Mouse (Mus musculus) skeletal muscle tissue, adult 2 months (tissue): Measurements from ENCODE around the gene Pbx4.

Experiments used
- DNase-seq: peaks from one replicate; pipeline ENCODE4 v3.0.0-alpha.2; 2012; ENCODE audit warnings: low read depth, low spot score

Pbx4 gene

DNA sequence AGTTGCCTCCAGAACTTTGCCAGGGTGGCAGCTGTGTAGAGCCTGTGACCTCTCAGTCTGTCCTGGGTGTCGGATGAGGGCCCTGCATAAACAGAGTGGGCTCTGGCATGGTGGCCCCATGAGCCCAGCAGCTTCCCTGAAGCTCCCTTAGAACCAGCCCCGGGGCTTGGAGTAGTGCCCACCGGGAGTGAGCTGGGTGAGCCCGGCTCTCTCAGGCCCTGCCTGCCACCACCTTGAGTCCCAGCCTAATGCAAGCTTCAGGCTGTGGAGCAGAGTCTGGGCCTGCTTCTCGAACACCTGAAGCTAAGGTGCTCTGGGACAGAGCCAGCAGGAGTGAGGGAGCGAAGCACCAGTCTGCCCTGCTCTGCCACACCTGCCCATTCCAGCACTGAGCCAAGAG lies 38.6 kb downstream of the Pbx4 start:
- no peak for DNase-seq

DNA sequence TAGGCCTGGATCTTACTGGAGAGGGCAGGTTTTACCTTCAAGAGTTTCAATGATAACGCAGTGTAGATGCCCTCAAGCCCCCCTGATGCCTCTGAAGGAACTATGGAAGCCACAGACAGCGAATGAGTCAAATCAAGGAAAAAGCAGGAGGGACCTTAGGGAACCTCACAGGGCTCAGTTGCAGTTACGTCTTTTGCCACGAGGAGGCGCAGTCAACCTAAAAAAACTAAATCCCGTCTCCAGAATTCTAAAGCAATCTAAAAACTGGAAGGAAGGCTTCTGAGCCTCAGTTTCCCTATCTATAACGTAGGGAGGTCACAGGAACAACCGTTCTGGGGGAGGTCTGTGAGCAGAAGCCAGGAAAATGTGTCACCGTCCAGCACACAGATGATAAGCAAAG lies 41.9 kb downstream of the Pbx4 start:
- DNase-seq, result peak; percentile 49

DNA sequence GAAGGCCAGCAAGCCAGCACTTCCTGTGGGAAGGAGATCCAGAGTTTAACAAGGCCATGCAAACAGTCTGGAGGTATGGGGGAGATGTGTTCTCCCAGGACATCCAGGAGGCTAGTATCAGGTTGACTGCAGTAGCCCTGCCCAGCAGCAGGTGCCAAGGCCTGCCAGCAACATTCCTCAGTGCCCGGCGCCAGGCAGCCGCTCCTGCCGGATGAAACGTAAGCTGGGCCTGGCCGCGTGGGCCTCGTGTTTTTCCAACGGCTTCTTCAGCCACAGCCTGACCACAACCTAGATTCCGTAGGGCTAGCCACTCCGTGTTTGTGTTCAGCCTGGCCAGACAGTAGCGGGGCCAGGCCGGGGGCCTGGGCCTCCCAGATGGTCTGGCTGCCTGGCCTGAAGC lies 42.4 kb downstream of the Pbx4 start:
- DNase-seq, result peak; percentile 76

DNA sequence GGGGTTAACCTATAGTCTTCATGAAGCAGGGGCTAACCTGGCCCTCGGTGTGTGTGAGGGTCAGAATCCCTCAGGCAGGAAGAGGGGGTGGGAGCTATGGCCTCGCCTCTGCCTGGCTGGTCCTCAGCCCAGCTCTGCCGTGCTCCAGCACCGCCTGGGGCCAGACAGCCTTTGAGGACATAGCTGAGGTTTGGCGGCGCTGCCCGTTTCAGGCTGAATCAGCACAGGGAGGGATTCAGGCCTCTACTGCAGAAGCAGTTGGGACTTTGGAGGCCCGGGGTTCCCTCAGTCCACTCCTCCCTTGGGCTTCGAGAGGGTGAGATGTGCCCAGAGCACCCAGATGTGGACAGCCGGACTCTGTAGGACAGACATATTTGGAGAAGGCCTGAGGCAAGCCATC lies 43.8 kb downstream of the Pbx4 start:
- no peak for DNase-seq

DNA sequence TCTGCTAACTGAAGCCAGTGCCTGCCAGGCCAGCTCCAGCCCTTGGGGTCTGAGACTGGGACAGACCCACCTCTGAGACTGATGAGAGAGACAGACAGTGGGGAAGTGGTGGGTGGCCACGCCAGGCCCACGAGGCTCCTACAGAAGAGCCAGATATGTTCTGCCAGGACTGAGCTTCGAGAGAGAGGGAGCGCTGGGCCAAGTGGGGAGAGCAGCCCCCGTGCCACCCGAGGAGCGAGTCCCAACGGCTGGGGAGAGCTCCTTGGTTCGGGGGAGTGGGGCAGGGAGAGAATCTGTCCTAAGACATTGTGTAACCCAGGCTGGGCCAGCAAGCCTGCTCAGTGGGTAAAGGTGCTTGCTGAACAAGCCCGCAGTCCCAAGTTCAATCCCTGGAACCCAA lies 44.7 kb downstream of the Pbx4 start:
- no peak for DNase-seq

DNA sequence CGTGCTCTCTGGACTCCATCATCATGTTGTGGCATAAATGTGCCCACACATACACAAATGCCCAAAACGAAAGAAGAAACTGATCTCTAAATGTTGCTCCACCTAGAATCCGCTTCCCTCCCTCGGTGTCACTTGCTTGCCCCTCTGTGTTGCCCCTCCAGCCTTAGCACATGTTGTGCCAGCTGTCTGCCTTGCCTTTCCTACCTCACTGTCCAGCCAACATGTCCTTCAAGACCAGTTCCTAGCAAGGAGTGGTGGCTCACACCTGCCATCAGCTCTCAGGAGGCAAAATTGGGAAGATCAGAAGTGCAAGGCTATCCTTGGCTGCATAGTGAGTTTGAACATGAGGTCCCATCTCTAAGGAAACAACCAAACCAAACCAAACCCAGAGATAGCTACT lies 45.1 kb downstream of the Pbx4 start:
- no peak for DNase-seq

DNA sequence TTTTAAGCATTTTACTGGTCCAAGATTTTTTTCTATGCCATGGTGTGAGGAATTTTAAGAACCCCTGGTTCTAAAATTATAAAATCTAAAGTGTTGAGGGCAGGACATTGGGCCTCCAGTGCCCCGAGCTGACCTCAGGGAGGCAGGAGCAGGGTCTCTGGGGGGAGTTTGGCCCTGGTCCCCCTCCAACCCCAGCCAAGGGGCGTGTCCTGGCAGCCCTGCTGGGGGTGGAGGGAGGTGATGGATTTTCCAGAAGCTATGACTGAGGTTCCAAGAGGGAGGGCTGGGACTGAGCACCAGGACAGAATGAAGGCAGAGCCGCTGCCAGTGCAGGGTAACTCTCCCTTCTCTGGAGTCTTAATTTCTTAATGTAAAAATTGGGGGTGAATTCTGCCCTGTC lies 45.7 kb downstream of the Pbx4 start:
- DNase-seq, result no peak

DNA sequence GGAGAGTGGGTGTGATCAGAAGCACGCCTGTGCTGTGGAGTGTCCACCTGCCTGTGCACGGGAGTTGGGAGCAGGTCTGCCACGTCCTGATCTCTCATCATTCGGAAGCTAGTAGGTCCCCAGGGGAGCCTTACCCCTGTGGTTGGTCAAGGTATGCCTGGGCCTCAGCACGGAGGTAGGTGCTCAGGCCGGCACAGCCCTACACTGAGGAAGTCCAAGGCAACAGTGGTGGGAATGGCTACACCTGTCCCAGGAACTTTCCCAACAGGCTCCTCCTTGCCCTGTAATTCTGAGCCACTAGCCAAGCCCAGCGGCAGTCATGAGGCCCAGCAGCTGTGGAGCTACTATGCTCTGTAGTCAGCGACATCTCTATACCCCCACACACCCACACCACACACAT lies 47.4 kb downstream of the Pbx4 start:
- DNase-seq, result no peak

DNA sequence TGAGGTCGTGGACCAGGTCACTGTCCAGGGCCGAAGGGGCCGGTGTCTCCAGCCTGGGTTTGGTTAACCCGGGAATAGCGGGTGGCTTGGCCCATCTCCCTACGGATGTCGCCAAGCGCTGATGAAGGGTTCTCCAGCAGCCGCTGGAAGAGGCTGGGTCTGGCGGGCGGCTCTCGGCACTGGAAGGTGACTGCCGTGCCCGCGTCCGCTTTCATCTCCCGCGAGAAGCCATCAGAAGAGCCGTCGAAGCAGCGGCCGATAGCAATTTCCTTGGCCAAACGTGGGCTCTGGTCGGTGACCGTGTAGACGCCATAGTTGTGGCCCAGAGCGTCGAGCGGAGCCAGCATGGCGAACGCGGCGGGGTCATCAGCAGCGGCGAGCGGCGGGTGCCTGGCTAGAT lies 48.5 kb downstream of the Pbx4 start:
- no peak for DNase-seq

DNA sequence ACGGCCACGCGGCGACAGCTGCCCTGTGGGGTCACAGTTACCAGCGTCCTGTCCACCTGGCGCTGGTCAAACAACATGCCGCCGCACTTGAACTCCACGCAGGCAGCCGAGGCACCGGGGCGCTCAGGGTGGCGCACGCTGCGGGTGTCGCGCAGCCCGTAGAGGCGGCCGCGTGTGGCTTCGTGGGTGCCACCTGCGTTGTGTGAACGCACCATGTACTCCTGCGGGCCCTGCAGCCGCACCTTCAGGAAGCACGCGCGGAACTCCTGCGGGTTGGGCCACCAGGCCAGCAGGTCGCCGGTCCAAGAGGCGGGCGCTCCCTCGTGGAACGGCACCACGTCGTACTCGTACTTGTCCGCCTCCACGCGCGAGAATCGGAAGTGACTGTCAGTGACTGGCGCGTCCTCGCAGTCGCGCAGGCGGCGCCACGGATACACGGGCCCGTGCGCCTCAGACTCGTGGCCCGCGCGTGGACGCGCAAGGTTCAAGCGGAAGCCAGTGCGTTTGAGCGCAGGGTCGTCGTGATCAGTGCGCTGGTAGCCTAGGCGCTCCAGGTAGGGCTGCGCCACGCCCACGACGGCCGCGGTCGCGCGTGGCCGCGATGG lies 49.1 kb downstream of the Pbx4 start:
- DNase-seq, result no peak

DNA sequence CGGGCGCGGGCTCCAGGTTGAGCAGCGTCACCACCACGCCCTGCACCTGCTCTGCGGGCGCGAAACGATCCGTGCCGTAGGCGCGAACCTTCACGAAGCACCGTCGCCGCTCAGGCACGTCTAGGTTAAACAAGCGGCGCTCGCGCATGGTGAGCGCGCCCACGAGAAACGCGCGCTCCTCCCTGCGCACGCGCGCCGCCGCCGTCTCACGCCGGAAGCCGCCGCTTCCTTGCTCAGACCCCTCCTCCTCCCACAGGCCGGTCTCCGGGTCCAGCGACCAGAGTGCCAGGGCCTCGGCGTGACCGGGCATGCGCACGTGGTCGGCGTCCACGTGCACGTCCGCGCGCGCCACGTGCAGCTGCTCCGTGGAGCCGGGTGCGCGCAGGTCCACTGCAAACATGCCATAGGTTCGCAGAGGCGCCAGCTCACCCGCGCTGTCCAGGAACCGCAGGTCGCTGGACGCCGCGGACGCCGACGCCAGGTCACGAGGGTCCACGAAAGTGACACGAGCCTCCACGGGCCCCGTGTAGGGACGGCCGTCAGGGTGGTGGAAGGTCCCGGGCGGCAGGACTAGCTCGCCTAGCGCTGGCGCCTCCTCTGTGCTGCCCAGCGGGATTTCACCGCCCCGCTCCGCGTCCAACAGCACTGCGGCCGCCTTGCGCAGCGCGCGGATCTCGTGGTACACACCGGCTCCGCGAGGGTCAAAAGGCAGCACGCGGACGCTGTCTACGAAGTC lies 49.9 kb downstream of the Pbx4 start:
- DNase-seq, result no peak

DNA sequence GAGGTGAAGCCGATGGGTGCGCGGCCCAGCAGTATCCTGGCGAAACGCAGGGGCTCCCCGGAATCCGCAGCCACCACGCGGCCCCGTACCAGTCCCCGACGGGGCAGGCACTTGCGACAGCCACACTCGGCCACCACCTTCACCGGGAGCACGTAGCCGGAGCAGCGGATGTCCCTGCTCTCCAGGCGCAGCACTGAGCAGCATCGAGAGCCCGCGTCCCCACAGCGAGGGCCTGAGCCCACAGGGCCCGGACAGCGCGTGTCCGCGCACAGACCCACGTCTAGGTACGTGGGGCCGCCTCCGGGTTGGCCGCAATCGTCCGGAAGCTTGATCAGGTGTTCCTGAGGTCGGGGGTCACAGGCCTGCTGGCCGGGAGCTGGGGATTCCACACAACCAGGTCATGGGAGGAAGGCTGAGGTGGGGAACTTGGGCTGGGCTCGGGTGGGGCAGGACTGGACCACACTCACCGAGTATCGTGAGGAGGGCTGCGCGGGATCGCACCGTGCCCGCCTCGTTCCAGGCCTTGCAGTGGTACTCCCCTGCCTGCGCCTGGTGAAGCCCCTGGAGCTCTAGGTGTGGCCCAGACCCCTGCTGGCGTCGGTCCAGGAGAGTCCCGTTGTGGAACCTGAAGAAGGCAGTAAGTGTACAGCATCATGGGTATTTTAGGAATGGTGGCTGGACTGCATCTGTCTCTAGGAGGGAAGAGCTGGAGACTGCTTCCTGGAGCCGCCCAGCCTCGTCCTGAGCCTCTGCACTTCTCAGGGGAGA lies 50.7 kb downstream of the Pbx4 start:
- DNase-seq, result no peak

DNA sequence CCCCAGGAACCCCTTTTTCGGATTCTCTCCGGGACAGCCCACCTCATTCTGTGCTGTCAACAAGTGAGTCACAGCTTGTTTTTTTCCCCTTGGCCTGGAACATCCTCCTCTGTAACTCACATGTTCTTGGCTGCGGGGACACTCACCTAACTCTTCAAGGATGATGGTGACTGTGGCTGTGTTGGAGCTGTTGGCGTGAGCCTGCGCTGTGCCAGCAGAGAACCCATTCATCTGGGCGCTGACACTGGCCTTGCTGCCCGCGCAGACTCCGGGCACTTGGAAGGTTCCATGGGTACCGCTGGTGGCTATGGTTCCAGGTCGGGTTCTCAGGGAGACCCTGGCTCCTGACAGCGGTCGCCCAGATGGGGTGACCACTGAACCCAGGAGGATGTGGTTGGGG lies 51.9 kb downstream of the Pbx4 start:
- no peak for DNase-seq

DNA sequence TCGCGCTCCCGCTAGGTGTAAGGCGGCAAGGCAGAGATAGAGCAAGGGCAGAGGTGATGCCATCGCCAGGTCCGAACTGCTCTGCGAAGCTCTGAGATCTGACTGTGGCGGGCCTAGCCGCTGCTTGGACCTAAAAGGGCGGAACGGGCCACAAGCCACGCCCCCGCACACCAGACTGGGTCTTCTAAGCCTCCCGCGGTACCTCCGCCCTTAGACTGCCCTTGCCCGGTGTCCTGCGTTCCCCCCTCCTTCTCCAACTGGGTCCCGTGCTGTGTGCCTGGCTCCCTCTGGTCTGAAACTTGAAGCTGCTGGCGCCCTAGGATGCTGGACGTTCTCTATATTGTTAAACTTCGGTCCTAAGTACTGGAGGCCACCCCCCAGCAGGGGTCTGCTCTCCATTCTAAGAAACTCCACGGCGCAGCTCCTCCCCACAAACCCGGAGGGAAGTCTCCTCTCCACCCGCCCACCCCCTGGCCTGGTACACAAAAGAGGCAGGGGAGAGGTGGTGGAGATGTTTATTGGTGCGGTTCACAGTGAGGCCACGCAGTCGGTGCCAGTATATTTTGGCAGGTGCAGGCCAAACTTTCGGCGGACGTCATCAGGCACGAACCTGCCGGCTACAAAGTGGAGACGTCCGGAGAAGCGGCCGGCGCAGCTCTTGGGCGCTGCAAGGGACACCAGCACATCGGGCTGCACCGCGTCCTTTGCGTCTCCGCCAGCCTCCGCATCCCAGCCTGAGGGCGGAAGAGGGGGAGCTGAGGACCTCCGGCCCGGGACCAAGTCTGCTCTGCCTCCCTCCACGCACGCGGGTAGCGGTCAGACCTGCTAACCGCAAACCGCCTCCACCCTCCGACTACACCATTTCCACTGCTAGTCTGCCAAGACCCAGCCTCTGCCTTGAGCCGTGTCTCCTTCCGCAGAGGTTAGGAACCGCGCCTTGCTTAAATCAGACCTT lies 55.3 kb downstream of the Pbx4 start, which contains the start of gene Cilp2:
Gene Cilp2 (minus strand): TSS at position 399 of the 955 bp plus-strand sequence.
- no peak for DNase-seq

DNA sequence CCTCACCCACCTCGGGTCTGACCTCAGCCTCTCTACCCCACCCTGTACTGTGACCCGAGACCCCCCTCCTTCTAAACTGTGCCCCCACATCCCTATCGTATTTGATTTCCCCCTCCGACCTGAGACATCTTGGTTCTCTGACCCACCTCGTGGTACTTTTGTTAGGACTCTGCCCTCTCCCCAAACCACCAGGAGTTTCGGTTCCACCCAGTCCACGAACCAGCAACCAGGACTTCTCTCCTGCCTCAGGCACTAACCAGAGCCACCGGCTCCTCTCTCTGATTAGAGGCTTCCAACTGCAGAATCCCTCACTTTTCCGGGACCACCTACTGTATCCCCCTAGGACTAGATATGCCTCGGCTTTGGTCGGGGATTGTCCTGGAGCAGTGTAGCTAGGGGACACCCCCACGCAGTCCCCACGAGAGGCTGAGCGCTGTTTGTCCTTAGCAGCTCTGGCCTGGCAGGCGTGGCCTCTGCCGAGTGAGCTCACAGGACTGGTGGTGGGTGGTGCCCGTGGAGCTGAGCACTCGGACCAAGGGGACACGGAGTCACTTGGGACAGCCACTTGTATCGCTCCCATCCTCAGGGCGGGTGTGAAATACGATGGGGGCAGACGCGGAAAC lies 56.1 kb downstream of the Pbx4 start:
- no peak for DNase-seq

DNA sequence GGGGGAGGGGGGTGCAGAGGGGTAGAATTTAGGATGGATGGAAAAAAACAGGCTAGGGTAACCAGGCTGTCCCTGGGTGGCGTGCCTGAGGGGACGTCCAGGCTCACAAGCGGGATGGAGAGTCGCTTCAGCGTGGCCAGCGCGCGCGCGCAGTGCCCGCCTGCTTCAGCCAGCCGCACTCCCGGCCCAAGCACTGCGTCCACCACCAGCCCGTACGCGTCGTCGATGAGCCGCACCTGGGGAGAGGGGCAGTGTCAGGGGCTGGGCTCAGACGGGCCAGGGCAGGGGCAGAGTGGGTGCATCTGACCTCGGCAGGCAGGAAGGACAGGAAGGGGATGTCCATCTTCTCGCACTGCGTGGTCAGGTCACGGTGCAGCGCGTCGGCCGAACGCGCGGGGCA lies 56.6 kb downstream of the Pbx4 start:
- DNase-seq, result no peak

DNA sequence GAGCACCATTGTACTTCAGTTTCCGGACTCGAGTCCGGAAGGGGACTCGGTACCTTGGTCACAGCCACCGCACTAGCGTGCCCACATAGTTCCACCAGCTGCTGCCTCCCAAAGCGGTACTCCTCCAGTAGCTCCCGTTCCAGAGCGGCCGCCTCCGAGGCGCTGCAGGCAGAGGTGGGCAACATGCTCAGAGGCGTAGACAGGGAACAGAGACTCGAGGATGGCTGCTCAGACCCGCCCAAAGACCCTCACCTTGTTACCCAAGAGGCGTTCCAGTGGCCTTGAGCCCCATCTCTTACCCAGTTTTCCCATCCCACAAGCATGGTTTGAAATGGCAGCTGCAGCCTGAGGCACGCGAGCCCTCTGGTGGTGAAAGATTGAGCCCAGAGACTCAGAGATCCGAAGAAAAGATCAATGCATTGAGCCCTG lies 58.5 kb downstream of the Pbx4 start:
- no peak for DNase-seq

DNA sequence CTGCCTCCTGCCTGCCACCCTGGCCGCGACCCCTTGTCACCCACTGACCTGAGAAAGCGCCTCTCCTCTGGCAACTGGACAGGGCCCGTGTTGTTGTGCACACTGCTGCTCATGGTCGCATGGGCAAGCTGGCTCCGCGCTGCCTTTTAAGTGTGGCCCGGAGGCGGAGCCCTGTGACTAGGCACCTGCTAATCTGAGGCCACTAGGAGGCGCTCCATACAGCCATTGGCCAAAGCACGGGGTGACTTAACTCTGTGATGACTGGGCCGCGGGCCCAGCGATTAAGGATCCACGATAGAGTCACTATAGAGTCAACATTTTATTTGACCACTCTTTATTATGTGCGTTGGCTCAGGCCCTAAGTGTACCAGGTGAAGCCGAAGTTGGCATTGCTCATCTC lies 61.6 kb downstream of the Pbx4 start:
- no peak for DNase-seq

DNA sequence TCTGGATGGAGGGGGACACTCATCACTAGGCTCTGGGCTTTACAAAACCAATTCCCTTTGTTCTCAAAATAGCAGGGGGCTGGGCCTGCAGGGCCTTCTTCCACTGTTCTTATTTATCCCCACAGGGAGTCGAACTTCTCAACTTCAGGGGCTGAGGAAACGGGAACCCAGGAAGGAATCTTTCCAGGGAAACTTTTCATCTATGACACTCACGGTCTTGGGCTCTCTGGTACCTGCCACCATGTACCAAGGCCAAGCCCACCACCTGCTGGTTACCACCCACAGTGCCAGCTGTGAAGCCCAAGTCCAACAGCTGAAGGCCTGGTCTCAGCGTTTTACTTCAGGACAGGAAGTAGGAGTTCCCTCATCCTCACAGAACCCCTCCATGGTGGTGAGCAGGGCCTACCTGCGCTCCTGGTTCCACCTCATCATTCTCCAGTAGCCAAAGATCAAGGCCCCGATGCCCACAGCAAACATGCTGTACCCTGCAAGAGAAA lies 62.6 kb downstream of the Pbx4 start:
- no peak for DNase-seq

DNA sequence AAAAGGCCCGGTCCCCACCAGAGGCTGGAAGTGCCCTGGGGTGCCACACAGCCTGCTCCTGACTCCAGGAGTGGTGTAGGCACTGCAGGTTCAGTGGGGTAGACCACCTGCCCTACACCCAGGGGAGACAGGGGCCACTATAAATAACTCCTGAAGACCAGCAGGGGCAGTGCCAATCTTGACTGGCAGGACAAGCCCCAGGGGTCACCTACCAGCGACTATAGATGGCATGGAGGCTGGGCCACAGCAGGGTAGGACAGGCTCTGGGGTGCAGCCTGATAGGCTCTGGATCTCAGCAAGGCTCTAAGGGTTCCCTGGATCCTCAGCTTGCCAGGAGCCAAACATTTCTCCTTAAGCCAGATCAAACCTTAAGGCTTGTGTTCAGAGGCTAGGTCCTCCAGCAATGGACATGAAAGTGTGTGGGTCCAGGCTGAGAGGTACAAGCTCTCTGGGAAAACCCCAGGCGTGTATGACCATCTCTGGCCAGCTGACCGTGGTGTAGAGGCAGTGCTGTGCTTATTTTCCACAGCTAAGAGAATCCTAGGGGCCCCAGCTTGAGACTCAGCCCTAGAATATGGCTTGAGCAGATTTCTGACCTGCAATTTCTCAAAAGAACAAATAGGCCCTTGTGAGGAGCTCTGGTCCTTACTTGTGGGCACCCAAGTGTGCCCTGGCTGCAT lies 63.6 kb downstream of the Pbx4 start:
- no peak for DNase-seq
